Mouse (Mus musculus) erythroblast, embryonic 14.5 days (primary cell): ENCODE measurements at regions not wholly inside any gene's neighbourhood (a gene's known extent, or its start where the extent isn't known, plus 50 kb on each side); places are given as distances from the start of the nearest gene placed in this dataset.

ENCODE experiments used
- GATA1 ChIP-seq: IDR thresholded peaks from 2 replicates; pipeline ENCODE4 v1.6.1; 2012; ENCODE audit warnings: low read length, inconsistent platforms, mixed read lengths
- TAL1 ChIP-seq: IDR thresholded peaks from 3 replicates; pipeline ENCODE4 v1.6.1; 2012; ENCODE audit warnings: low read length, inconsistent platforms, mixed read lengths

- TF ChIP-seq GATA1 (no peak), TAL1 (no peak)
These were observed 246.6 kb downstream of the Cxcl12 start for GRCm38 (mm10) chr6:117414926-117415325.
